In genomic region chr9:57565741-57566221, GRCm38 (mm10) we compare ENCODE assay signal across 9 mouse cellular contexts. TPM values are rescaled to one million over a fixed set of nuclear protein-coding genes. Genes with fewer than 3 reads are reported as not detected.
A peak's percentile ranks its signal among the peaks of the same experiment; 100 is the strongest.
DNase-seq lines count a peak whose midpoint lies in the region; ATAC-seq and TF ChIP-seq lines count a peak whose summit lies in the region.
"Had no signal": no experiment of that assay in that cellular context is flagged by ENCODE, and none has a peak within 500 bp of the region (broad histone marks: within the 10 kb centered on the region; RNA-seq: fewer than 3 reads in every experiment).

No protein-coding gene starts in this region.

- H3K27ac ChIP-seq in intestine, postnatal 0 days (ENCODE audit: low read depth, low read length): peak overlapping the region; percentile 50; the same call in 1 of the 2 replicates
- H3K27ac ChIP-seq in limb, embryonic 10.5 days: peak overlapping the region; percentile 42; the same call in 1 of the 2 replicates

- DNase-seq in kidney, adult 11 months: peak; percentile 40
- no peak for DNase-seq in kidney, adult 8-10 months
- DNase-seq in frontal cortex, adult 2 months (ENCODE audit: extremely low spot score in 1 of 2, low spot score in 1 of 2): peak; percentile 60 to 73
- DNase-seq in limb, embryonic 10.5 days (ENCODE audit: low spot score): no peak
- DNase-seq in ovary, postnatal 14 days (ENCODE audit: low spot score): peak; percentile 41
- DNase-seq in thymus, postnatal 14 days: no peak
- DNase-seq in adrenal gland, adult 2 months: no peak

- no peak for TF ChIP-seq CTCF in intestine, postnatal 0 days (IDR thresholded peaks at IDR 0.05; ENCODE audit: low read depth)

- H3K9me3 ChIP-seq in intestine, postnatal 0 days (ENCODE audit: control insufficient read depth): no peaks in the 10 kb centered on the region
- no peaks in the 10 kb centered on the region for H3K9me3 ChIP-seq in limb, embryonic 10.5 days (replicated peaks)
- H3K9me3 ChIP-seq: G1E had no signal

- H3K4me2 ChIP-seq in intestine, postnatal 0 days (replicated peaks; ENCODE audit: low read depth): peak overlapping the region; percentile 13; the same call in 1 of the 2 replicates

- ATAC-seq in intestine, postnatal 0 days: no peak

- peaks cover 25% of the 10 kb centered on the region for H3K36me3 ChIP-seq in intestine, postnatal 0 days (ENCODE audit: control insufficient read depth, insufficient read depth)
- H3K36me3 ChIP-seq in limb, embryonic 10.5 days: peaks cover 24% of the 10 kb centered on the region

- H3K27me3 ChIP-seq in intestine, postnatal 0 days (replicated peaks; ENCODE audit: control insufficient read depth, insufficient read depth, low read length): no peaks in the 10 kb centered on the region
- no peaks in the 10 kb centered on the region for H3K27me3 ChIP-seq in limb, embryonic 10.5 days (ENCODE audit: low read depth, poor library complexity, severe bottlenecking)

- WGBS in intestine, postnatal 0 days: 31% methylated on average over 10 of the region's 10 CpGs
- 57% methylated on average over 10 of the region's 10 CpGs for WGBS in limb, embryonic 10.5 days

- H3K4me3 ChIP-seq in intestine, postnatal 0 days (ENCODE audit: low read depth, low read length): no peak overlapping the region
- H3K4me3 ChIP-seq in limb, embryonic 10.5 days: no peak overlapping the region

- peaks cover 13% of the 10 kb centered on the region for H3K4me1 ChIP-seq in intestine, postnatal 0 days (replicated peaks; ENCODE audit: control insufficient read depth, insufficient read depth, low read length)
- peaks cover 20% of the 10 kb centered on the region for H3K4me1 ChIP-seq in limb, embryonic 10.5 days

- H3K9ac ChIP-seq in intestine, postnatal 0 days (ENCODE audit: low read depth, low read length): no peak overlapping the region

RNA-seq across cellular contexts. Expression of gene Scamp2, which starts 5.0 kb away (rescaled TPM):
- 47.8 and 49.7 TPM in 2 replicates for polyA plus RNA-seq in frontal cortex, adult 2 months (2012; rRNA removed)
- polyA plus RNA-seq in intestine, postnatal 0 days (2015; fragmentation: Nextera tagmentation; extraction: Ambion mirVana): 90.2 and 92.3 TPM in 2 replicates
- 37.4 and 41.9 TPM in 2 replicates for polyA plus RNA-seq in limb, embryonic 10.5 days (2016; fragmentation: Nextera tagmentation; extraction: Ambion mirVana)
- 10 to 100 TPM; 65.7 to 72.3 TPM for total RNA-seq in adrenal gland, adult 2 months (2021)
- 81.1 and 94.0 TPM in 2 replicates for polyA plus RNA-seq in adrenal gland, adult 2 months (2012; rRNA removed)

RNA-seq across cellular contexts. Expression of gene Mpi, which starts 13.2 kb away (rescaled TPM):
- polyA plus RNA-seq in frontal cortex, adult 2 months (2012; rRNA removed): 86.3 and 86.4 TPM in 2 replicates
- 22.8 and 27.5 TPM in 2 replicates for polyA plus RNA-seq in intestine, postnatal 0 days (2015; fragmentation: Nextera tagmentation; extraction: Ambion mirVana)
- 60.0 and 61.3 TPM in 2 replicates for polyA plus RNA-seq in limb, embryonic 10.5 days (2016; fragmentation: Nextera tagmentation; extraction: Ambion mirVana)
- total RNA-seq in adrenal gland, adult 2 months (2021): 10 to 100 TPM; 35.6 to 41.8 TPM
- 23.1 and 29.0 TPM in 2 replicates for polyA plus RNA-seq in adrenal gland, adult 2 months (2012; rRNA removed)

RNA-seq across cellular contexts. Expression of gene Ulk3, which starts 23.5 kb away (rescaled TPM):
- polyA plus RNA-seq in frontal cortex, adult 2 months (2012; rRNA removed): 45.3 and 53.0 TPM in 2 replicates
- polyA plus RNA-seq in intestine, postnatal 0 days (2015; fragmentation: Nextera tagmentation; extraction: Ambion mirVana): 8.3 and 10.3 TPM in 2 replicates
- polyA plus RNA-seq in limb, embryonic 10.5 days (2016; fragmentation: Nextera tagmentation; extraction: Ambion mirVana): 10.1 and 12.0 TPM in 2 replicates
- 10 to 100 TPM; 11.0 to 14.7 TPM for total RNA-seq in adrenal gland, adult 2 months (2021)
- 20.7 and 23.0 TPM in 2 replicates for polyA plus RNA-seq in adrenal gland, adult 2 months (2012; rRNA removed)

RNA-seq across cellular contexts. Expression of gene Fam219b, which starts 28.5 kb away (rescaled TPM):
- 10.9 and 14.5 TPM in 2 replicates for polyA plus RNA-seq in frontal cortex, adult 2 months (2012; rRNA removed)
- 6.9 and 7.8 TPM in 2 replicates for polyA plus RNA-seq in intestine, postnatal 0 days (2015; fragmentation: Nextera tagmentation; extraction: Ambion mirVana)
- polyA plus RNA-seq in limb, embryonic 10.5 days (2016; fragmentation: Nextera tagmentation; extraction: Ambion mirVana): 17.7 and 18.3 TPM in 2 replicates
- 10 to 100 TPM; 19.3 to 33.8 TPM for total RNA-seq in adrenal gland, adult 2 months (2021)
- 45.8 and 61.8 TPM in 2 replicates for polyA plus RNA-seq in adrenal gland, adult 2 months (2012; rRNA removed)

RNA-seq across cellular contexts. Expression of gene Cplx3, which starts 40.3 kb away (rescaled TPM):
- polyA plus RNA-seq in frontal cortex, adult 2 months (2012; rRNA removed): 17.6 and 18.4 TPM in 2 replicates
- polyA plus RNA-seq in intestine, postnatal 0 days (2015; fragmentation: Nextera tagmentation; extraction: Ambion mirVana): not detected in 2 replicates
- polyA plus RNA-seq in limb, embryonic 10.5 days (2016; fragmentation: Nextera tagmentation; extraction: Ambion mirVana): not detected in 2 replicates
- total RNA-seq in adrenal gland, adult 2 months (2021): not detected
- not detected in 2 replicates for polyA plus RNA-seq in adrenal gland, adult 2 months (2012; rRNA removed)
- polyA plus RNA-seq: G1E had no signal

Comparison
In these comparisons a context has a peak if more than half of its experiments do, and no peak if none do; other contexts are left out.
1. DNase-seq: peak in kidney, adult 11 months (single experiment), frontal cortex, adult 2 months (2 of 2) and ovary, postnatal 14 days (single experiment); none in kidney, adult 8-10 months (0 of 2), limb, embryonic 10.5 days (single experiment), thymus, postnatal 14 days (single experiment) and adrenal gland, adult 2 months (single experiment).